Mouse (Mus musculus) cerebellum, postnatal 14 days (tissue): Measurements from ENCODE around the gene Pax5.

Experiments
- DNase-seq, 2 experiments: peaks; one replicate each; pipeline ENCODE4 v3.0.0; 2021; ENCODE audit warnings: mixed read lengths in 2 of 2

The Pax5 gene

GRCm38 (mm10) chr4:44536794-44537193, 173.5 kb downstream of the Pax5 start:
- peak; percentile 93 to 94 for DNase-seq

- peak; percentile 55 to 56 for DNase-seq
Observed at GRCm38 (mm10) chr4:44535646-44536045, 174.6 kb downstream of the Pax5 start.

GRCm38 (mm10) chr4:44533286-44533685, 177.0 kb downstream of the Pax5 start:
- DNase-seq = no peak

- no peak for DNase-seq
Observed at GRCm38 (mm10) chr4:44532731-44533130, 177.6 kb downstream of the Pax5 start.

GRCm38 (mm10) chr4:44525336-44525735, 185.0 kb downstream of the Pax5 start:
- DNase-seq = peak in 1 of 2 experiments; percentile 13

- peak in 1 of 2 experiments; percentile 15 for DNase-seq
Observed at GRCm38 (mm10) chr4:44518923-44519322, 191.4 kb downstream of the Pax5 start.

GRCm38 (mm10) chr4:44513981-44514380, 196.3 kb downstream of the Pax5 start:
- peak; percentile 34 to 35 for DNase-seq

- DNase-seq = no peak
Observed at GRCm38 (mm10) chr4:44511682-44512081, 198.6 kb downstream of the Pax5 start.

GRCm38 (mm10) chr4:44508386-44509226, 201.7 kb downstream of the Pax5 start:
- DNase-seq = no peak

GRCm38 (mm10) chr4:44507861-44508260, 202.4 kb downstream of the Pax5 start:
- no peak for DNase-seq

- no peak for DNase-seq
Observed at GRCm38 (mm10) chr4:44504998-44505397, 205.3 kb downstream of the Pax5 start.

GRCm38 (mm10) chr4:44502196-44502867, 208.0 kb downstream of the Pax5 start:
- DNase-seq = no peak

- DNase-seq = no peak
Observed at GRCm38 (mm10) chr4:44498156-44498555, 212.1 kb downstream of the Pax5 start.

GRCm38 (mm10) chr4:44495836-44496235, 214.5 kb downstream of the Pax5 start:
- no peak for DNase-seq

GRCm38 (mm10) chr4:44493756-44494155, 216.5 kb downstream of the Pax5 start:
- DNase-seq = no peak

- DNase-seq = no peak
Observed at GRCm38 (mm10) chr4:44490872-44491271, 219.4 kb downstream of the Pax5 start.

- no peak for DNase-seq
Observed at GRCm38 (mm10) chr4:44488702-44489101, 221.6 kb downstream of the Pax5 start.

- DNase-seq = peak; percentile 21 to 30
Observed at GRCm38 (mm10) chr4:44488219-44488618, 222.1 kb downstream of the Pax5 start.

- DNase-seq = no peak
Observed at GRCm38 (mm10) chr4:44482851-44483250, 227.4 kb downstream of the Pax5 start.

GRCm38 (mm10) chr4:44479755-44480154, 230.5 kb downstream of the Pax5 start:
- peak in 1 of 2 experiments; percentile 18 for DNase-seq
